Mouse (Mus musculus) lung, postnatal 0 days (tissue): ENCODE results near the gene Ddx49.

Experiments
- CTCF ChIP-seq: IDR thresholded peaks from 2 replicates; pipeline ENCODE4 v1.5.1; 2016; ENCODE audit warnings: antibody characterized with exemption, mild to moderate bottlenecking
- EP300 ChIP-seq: IDR thresholded peaks from 2 replicates; pipeline ENCODE4 v1.6.1; 2016; ENCODE audit warnings: antibody characterized with exemption, mild to moderate bottlenecking, control low read depth

- TF ChIP-seq CTCF (no peak), EP300 (no peak)
These were observed 54.4 kb downstream of the Ddx49 start for GRCm38 (mm10) chr8:70247841-70248240.
